Comparison of ENCODE assay signal across 12 mouse cellular contexts in the genomic region with DNA sequence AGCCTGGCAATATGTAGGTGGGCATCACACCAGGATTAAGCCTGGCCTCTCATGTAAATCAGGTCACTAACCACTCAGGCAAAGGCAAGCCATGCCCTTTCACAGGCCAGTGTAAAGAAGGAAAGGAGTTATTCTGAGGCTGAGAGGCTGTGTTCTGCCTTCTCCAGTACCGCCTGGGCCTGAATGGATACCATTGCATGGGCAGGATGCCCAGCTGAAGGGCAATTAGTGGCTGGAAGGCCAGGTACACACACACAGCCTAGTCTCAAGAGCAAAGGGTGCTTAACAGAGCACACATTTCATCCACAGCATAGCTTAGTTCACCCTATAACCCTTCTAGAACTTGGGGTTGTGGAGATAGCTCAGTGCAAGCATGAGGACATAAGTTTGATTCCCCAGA. TPM values are rescaled to one million over a fixed set of nuclear protein-coding genes. Genes with fewer than 3 reads are reported as not detected.
A peak's percentile ranks its signal among the peaks of the same experiment; 100 is the strongest.
DNase-seq lines count a peak whose midpoint lies in the region; ATAC-seq lines count a peak whose summit lies in the region.
"Had no signal": no experiment of that assay in that cellular context is flagged by ENCODE, and none has a peak within 500 bp of the region (broad histone marks: within the 10 kb centered on the region; RNA-seq: fewer than 3 reads in every experiment).

No protein-coding gene starts in this region.

- no peak overlapping the region for H3K4me3 ChIP-seq in midbrain, embryonic 11.5 days (ENCODE audit: low read depth, low read length)
- no peak overlapping the region for H3K4me3 ChIP-seq in midbrain, embryonic 14.5 days (replicated peaks; ENCODE audit: low read depth, low read length)
- H3K4me3 ChIP-seq in heart, embryonic 14.5 days (ENCODE audit: control insufficient read depth in 1 of 2, insufficient read depth in 1 of 2, low read depth in 1 of 2, low read length in 2 of 2) = no peak overlapping the region
- H3K4me3 ChIP-seq: embryonic facial prominence, embryonic 13.5 days; hindbrain, embryonic 15.5 days; limb, embryonic 12.5 days had no signal

- no peaks in the 10 kb centered on the region for H3K4me1 ChIP-seq in midbrain, embryonic 11.5 days (ENCODE audit: control insufficient read depth, insufficient read depth, low read length)
- H3K4me1 ChIP-seq in midbrain, embryonic 14.5 days (ENCODE audit: control insufficient read depth, insufficient read depth, low read length) = no peaks in the 10 kb centered on the region
- H3K4me1 ChIP-seq in heart, embryonic 14.5 days (ENCODE audit: control insufficient read depth in 2 of 2, insufficient read depth in 2 of 2, low read length in 2 of 2) = peaks cover 25 to 59% of the 10 kb centered on the region in 2 experiments

- no peak for ATAC-seq in midbrain, embryonic 11.5 days (ENCODE audit: low FRiP score)
- no peak for ATAC-seq in midbrain, embryonic 14.5 days (ENCODE audit: low FRiP score, low TSS enrichment)
- no peak; the same call in 1 of the 2 replicates for ATAC-seq in heart, embryonic 14.5 days (ENCODE audit: insufficient number of reproducible peaks, insufficient read depth, low FRiP score, low read depth)

- peak; percentile 56 for DNase-seq in midbrain, embryonic 11.5 days (ENCODE audit: low spot score, missing footprints)
- DNase-seq in midbrain, embryonic 14.5 days = no peak
- DNase-seq in lung, adult 18-20 months = peak; percentile 76 to 82
- no peak for DNase-seq in frontal cortex, postnatal 14 days (ENCODE audit: low spot score in 2 of 2)
- DNase-seq in spleen, postnatal 10 days (ENCODE audit: low spot score in 2 of 2) = no peak
- DNase-seq in spleen, adult 18-20 months = no peak
- DNase-seq: cerebellum, adult 9-11 months; thymus, postnatal 4 days had no signal

- WGBS in midbrain, embryonic 11.5 days = 85% methylated on average over 1 of the region's 1 CpGs
- WGBS in midbrain, embryonic 14.5 days = 87% methylated on average over 1 of the region's 1 CpGs
- 71% methylated on average over 1 of the region's 1 CpGs for WGBS in heart, embryonic 14.5 days

- H3K27me3 ChIP-seq in midbrain, embryonic 11.5 days (ENCODE audit: control insufficient read depth, insufficient read depth, low read length) = no peaks in the 10 kb centered on the region
- H3K27me3 ChIP-seq in midbrain, embryonic 14.5 days (ENCODE audit: control insufficient read depth, insufficient read depth, low read length) = no peaks in the 10 kb centered on the region
- no peaks in the 10 kb centered on the region for H3K27me3 ChIP-seq in heart, embryonic 14.5 days (ENCODE audit: control insufficient read depth, insufficient read depth, low read length)
- H3K27me3 ChIP-seq: embryonic facial prominence, embryonic 13.5 days; hindbrain, embryonic 15.5 days; limb, embryonic 12.5 days had no signal

- no peaks in the 10 kb centered on the region for H3K36me3 ChIP-seq in midbrain, embryonic 11.5 days (ENCODE audit: control insufficient read depth, insufficient read depth, low read length)
- no peaks in the 10 kb centered on the region for H3K36me3 ChIP-seq in midbrain, embryonic 14.5 days (ENCODE audit: control insufficient read depth, insufficient read depth, low read length)
- no peaks in the 10 kb centered on the region for H3K36me3 ChIP-seq in heart, embryonic 14.5 days (ENCODE audit: control insufficient read depth, insufficient read depth, low read length)
- H3K36me3 ChIP-seq: embryonic facial prominence, embryonic 13.5 days; hindbrain, embryonic 15.5 days had no signal

- H3K4me2 ChIP-seq in midbrain, embryonic 11.5 days = no peak overlapping the region
- H3K4me2 ChIP-seq in midbrain, embryonic 14.5 days (ENCODE audit: low read length) = no peak overlapping the region
- H3K4me2 ChIP-seq in heart, embryonic 14.5 days (ENCODE audit: low read length) = no peak overlapping the region
- H3K4me2 ChIP-seq: embryonic facial prominence, embryonic 13.5 days; hindbrain, embryonic 15.5 days; limb, embryonic 12.5 days had no signal

- H3K9ac ChIP-seq in midbrain, embryonic 11.5 days (ENCODE audit: low read length) = no peak overlapping the region
- H3K9ac ChIP-seq in midbrain, embryonic 14.5 days (replicated peaks; ENCODE audit: low read length) = no peak overlapping the region
- H3K9ac ChIP-seq in heart, embryonic 14.5 days (ENCODE audit: low read length) = no peak overlapping the region
- H3K9ac ChIP-seq: embryonic facial prominence, embryonic 13.5 days; hindbrain, embryonic 15.5 days; limb, embryonic 12.5 days had no signal

- H3K27ac ChIP-seq in midbrain, embryonic 11.5 days (ENCODE audit: low read depth, low read length) = no peak overlapping the region
- no peak overlapping the region for H3K27ac ChIP-seq in midbrain, embryonic 14.5 days (replicated peaks; ENCODE audit: low read depth, low read length)
- peak overlapping the region; percentile 31 to 47; a peak in 2 of 4 replicates for H3K27ac ChIP-seq in heart, embryonic 14.5 days (replicated peaks in 1 of 2; ENCODE audit: control insufficient read depth in 1 of 2, insufficient read depth in 1 of 2, low read depth in 2 of 2, low read length in 2 of 2)
- H3K27ac ChIP-seq: embryonic facial prominence, embryonic 13.5 days; hindbrain, embryonic 15.5 days; limb, embryonic 12.5 days had no signal

- no peaks in the 10 kb centered on the region for H3K9me3 ChIP-seq in midbrain, embryonic 11.5 days (ENCODE audit: control insufficient read depth, low read length)
- no peaks in the 10 kb centered on the region for H3K9me3 ChIP-seq in midbrain, embryonic 14.5 days (ENCODE audit: control insufficient read depth, low read length)
- no peaks in the 10 kb centered on the region for H3K9me3 ChIP-seq in heart, embryonic 14.5 days (ENCODE audit: control insufficient read depth, low read length)
- H3K9me3 ChIP-seq: embryonic facial prominence, embryonic 13.5 days; hindbrain, embryonic 15.5 days; limb, embryonic 12.5 days had no signal

RNA-seq across cellular contexts. Expression of a gene that starts 36.4 kb away (rescaled TPM):
- 117 and 130 TPM in 2 replicates for polyA plus RNA-seq in midbrain, embryonic 11.5 days (2014; fragmentation: Nextera tagmentation; extraction: Ambion mirVana)
- polyA plus RNA-seq in midbrain, embryonic 14.5 days (2014; fragmentation: Nextera tagmentation; extraction: Ambion mirVana) = 109 and 112 TPM in 2 replicates
- polyA plus RNA-seq in heart, embryonic 14.5 days (2014; fragmentation: Nextera tagmentation; extraction: Ambion mirVana) = 71.6 and 76.8 TPM in 2 replicates

Comparison
In these comparisons a context has a peak if more than half of its experiments do, and no peak if none do; other contexts are left out.
1. DNase-seq: peak in midbrain, embryonic 11.5 days (single experiment) and lung, adult 18-20 months (2 of 2); none in midbrain, embryonic 14.5 days (single experiment), frontal cortex, postnatal 14 days (0 of 2), spleen, postnatal 10 days (0 of 2) and spleen, adult 18-20 months (0 of 2).
2. H3K27ac ChIP-seq: peak in heart, embryonic 14.5 days (2 of 2); none in midbrain, embryonic 11.5 days (single experiment) and midbrain, embryonic 14.5 days (single experiment).